Mouse (Mus musculus) embryonic facial prominence, embryonic 11.5 days (tissue): ENCODE results near the gene Txlna. TPM values are rescaled to one million over a fixed set of nuclear protein-coding genes. Genes with fewer than 3 reads are reported as not detected.

Experiments used
- ATAC-seq: fragments of 200-750 bp; cut with Nextera tagmentation; replicated peaks from 2 replicates; pipeline ENCODE4 v1.8.0; 2017; ENCODE audit warnings: low read depth; ENCODE audit not compliant: insufficient number of reproducible peaks, low FRiP score, low TSS enrichment
- DNase-seq: peaks from one replicate; pipeline ENCODE4 v3.0.0-alpha.2; 2015; ENCODE audit warnings: low spot score
- H3K27ac ChIP-seq: fragments of 300-500 bp; sonication (generic); replicated peaks from 2 replicates; pipeline ENCODE4 v1.5.1; 2014; ENCODE audit warnings: mild to moderate bottlenecking, low read depth, low read length, control low read depth
- H3K27me3 ChIP-seq: fragments of 300-500 bp; sonication (generic); 2 replicates; pipeline ENCODE4 v1.6.1; 2014; ENCODE audit warnings: mild to moderate bottlenecking, low read length, moderate library complexity, mixed read lengths; ENCODE audit not compliant: control insufficient read depth, insufficient read depth
- H3K36me3 ChIP-seq: fragments of 300-500 bp; sonication (generic); replicated peaks from 2 replicates; pipeline ENCODE4 v1.6.1; 2014; ENCODE audit warnings: low read depth, mild to moderate bottlenecking, low read length, moderate library complexity, mixed read lengths; ENCODE audit not compliant: control insufficient read depth, insufficient read depth
- H3K4me1 ChIP-seq: fragments of 300-500 bp; sonication (generic); 2 replicates; pipeline ENCODE4 v1.6.1; 2014; ENCODE audit warnings: low read length, mixed read lengths; ENCODE audit not compliant: control insufficient read depth, insufficient read depth
- H3K4me2 ChIP-seq: fragments of 300-500 bp; sonication (generic); 2 replicates; pipeline ENCODE4 v1.6.1; 2014; ENCODE audit warnings: low read depth, mild to moderate bottlenecking, control low read depth, low read length, moderate library complexity
- H3K4me3 ChIP-seq: fragments of 300-500 bp; sonication (generic); 2 replicates; pipeline ENCODE4 v1.5.1; 2014; ENCODE audit warnings: low read depth, low read length, control low read depth
- H3K9ac ChIP-seq: fragments of 300-500 bp; sonication (generic); replicated peaks from 2 replicates; pipeline ENCODE4 v1.6.1; 2014; ENCODE audit warnings: mild to moderate bottlenecking, control low read depth, low read length
- H3K9me3 ChIP-seq: fragments of 300-500 bp; sonication (generic); replicated peaks from 2 replicates; pipeline ENCODE4 v1.6.1; 2016; ENCODE audit warnings: mild to moderate bottlenecking, low read length, inconsistent platforms, mixed read lengths; ENCODE audit not compliant: control insufficient read depth
- WGBS: fragments of 180-500 bp; shearing (Covaris S2); extraction: QIAGEN DNeasy Blood & Tissue Kit; methylation state at CpG from one replicate; pipeline ENCODE4 v1.1.7; 2014; 5-methylcytosine and 5-hydroxymethylcytosine counted together
- polyA plus RNA-seq: library from polyadenylated mRNA; unstranded; fragments of >200 nt; fragmentation: Nextera tagmentation; extraction: Ambion mirVana; gene quantifications from 2 replicates; pipeline ENCODE4 v1.2.1, GENCODE M21; 2014

The Txlna gene
- polyA plus RNA-seq, 1 experiment from 2014 or later = 100 TPM

- no peak for ATAC-seq
- 1% methylated on average over 10 of the region's 10 CpGs for WGBS
- Histone ChIP-seq H3K4me1 (peaks cover 4% of the 10 kb centered on the region; the same call in 1 of the 2 replicates), H3K4me2 (peak within 1 kb of the TSS; percentile 73), H3K4me3 (peak within 1 kb of the TSS; percentile 61), H3K36me3 (peaks cover 11% of the 10 kb centered on the region), H3K9me3 (no peaks in the 10 kb centered on the region), H3K27me3 (no peaks in the 10 kb centered on the region), H3K27ac (peak within 1 kb of the TSS; percentile 71), H3K9ac (peak within 1 kb of the TSS; percentile 81)
- peak; percentile 69 for DNase-seq
Observed at GRCm38 (mm10) chr4:129623681-129624091, 17.2 kb downstream of the Txlna start, which contains the start of gene Ccdc28b. Gene Ccdc28b, minus strand, starts transcription at chr4:129623947.

GRCm38 (mm10) chr4:129622803-129623535 is 17.9 kb downstream of the Txlna start:
- Histone ChIP-seq H3K27ac (0 out of 2 replicates have a peak overlapping the region, but pooled peaks have one; percentile 71), H3K9me3 (no peaks in the 10 kb centered on the region), H3K4me1 (peaks cover 4% of the 10 kb centered on the region; the same call in 1 of the 2 replicates), H3K4me2 (peak overlapping the region; percentile 73), H3K36me3 (peaks cover 6% of the 10 kb centered on the region), H3K27me3 (no peaks in the 10 kb centered on the region), H3K4me3 (peak overlapping the region; percentile 61), H3K9ac (peak overlapping the region; percentile 81)
- WGBS = 24% methylated on average over 8 of the region's 8 CpGs
- DNase-seq (no peak), ATAC-seq (no peak)

GRCm38 (mm10) chr4:129622120-129622802 is 18.6 kb downstream of the Txlna start:
- Histone ChIP-seq H3K4me2 (no peak overlapping the region), H3K36me3 (peaks cover 6% of the 10 kb centered on the region), H3K27ac (no peak overlapping the region), H3K4me3 (no peak overlapping the region), H3K9me3 (no peaks in the 10 kb centered on the region), H3K9ac (no peak overlapping the region), H3K27me3 (no peaks in the 10 kb centered on the region), H3K4me1 (peaks cover 4% of the 10 kb centered on the region; the same call in 1 of the 2 replicates)
- 80% methylated on average over 11 of the region's 11 CpGs for WGBS
- ATAC-seq (no peak), DNase-seq (no peak)

GRCm38 (mm10) chr4:129621283-129621841 is 19.5 kb downstream of the Txlna start:
- DNase-seq (no peak), ATAC-seq (no peak)
- peaks cover 4% of the 10 kb centered on the region; the same call in 1 of the 2 replicates for H3K4me1 ChIP-seq
- peaks cover under 1% of the 10 kb centered on the region; the same call in 1 of the 2 replicates for H3K36me3 ChIP-seq
- no peak overlapping the region for H3K9ac ChIP-seq
- H3K4me2 ChIP-seq = no peak overlapping the region
- 87% methylated on average over 8 of the region's 8 CpGs for WGBS
- H3K9me3 ChIP-seq = no peaks in the 10 kb centered on the region
- H3K27ac ChIP-seq = no peak overlapping the region
- H3K27me3 ChIP-seq = no peaks in the 10 kb centered on the region
- no peak overlapping the region for H3K4me3 ChIP-seq

GRCm38 (mm10) chr4:129620419-129621282 is 20.2 kb downstream of the Txlna start:
- H3K4me1 ChIP-seq = peaks cover 4% of the 10 kb centered on the region; the same call in 1 of the 2 replicates
- no peak for DNase-seq

GRCm38 (mm10) chr4:129618786-129619691 is 21.8 kb downstream of the Txlna start, which contains the start of gene Iqcc:
Gene Iqcc, minus strand, starts transcription at chr4:129619099.
- Histone ChIP-seq H3K4me1 (no peaks in the 10 kb centered on the region), H3K4me2 (peak within 1 kb of the TSS; percentile 78), H3K27me3 (no peaks in the 10 kb centered on the region), H3K9ac (peak within 1 kb of the TSS; percentile 83), H3K9me3 (no peaks in the 10 kb centered on the region), H3K4me3 (peak within 1 kb of the TSS; percentile 68), H3K27ac (peak within 1 kb of the TSS; percentile 63; the same call in 1 of the 2 replicates), H3K36me3 (no peaks in the 10 kb centered on the region)
- peak; percentile 95 for DNase-seq
- WGBS = 5% methylated on average over 43 of the region's 44 CpGs
- ATAC-seq = peak; percentile 70

More at GRCm38 (mm10) chr4:129620419-129621282, 20.2 kb downstream of the Txlna start:
- Histone ChIP-seq H3K9ac (no peak overlapping the region), H3K4me2 (no peak overlapping the region), H3K36me3 (no peaks in the 10 kb centered on the region), H3K27me3 (no peaks in the 10 kb centered on the region), H3K9me3 (no peaks in the 10 kb centered on the region), H3K27ac (no peak overlapping the region), H3K4me3 (no peak overlapping the region)
- ATAC-seq = no peak
- WGBS = 92% methylated on average over 11 of the region's 11 CpGs
